27 mouse cellular contexts compared by ENCODE assay signal in the genomic region with DNA sequence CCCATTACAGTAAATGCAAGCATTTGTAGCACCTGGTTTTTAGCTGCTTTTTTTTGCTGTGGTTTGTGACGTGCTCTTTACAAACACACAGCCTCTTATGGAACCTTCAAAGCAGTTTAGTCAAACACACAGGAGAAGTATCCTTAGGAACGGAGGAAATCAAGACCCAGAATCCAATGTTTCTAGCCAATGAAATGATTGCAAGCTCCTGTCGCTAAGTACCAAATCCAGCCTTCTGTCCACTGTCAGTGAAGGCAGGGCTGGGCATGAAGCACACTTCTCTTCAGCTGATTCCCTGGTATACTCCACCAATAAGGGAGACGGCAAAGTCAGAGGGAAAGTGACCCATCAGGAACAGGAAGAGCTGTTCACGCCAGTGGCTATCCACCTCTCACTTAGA. TPM values are rescaled to one million over a fixed set of nuclear protein-coding genes. Genes with fewer than 3 reads are reported as not detected.
DNase-seq lines count a peak whose midpoint lies in the region; TF ChIP-seq lines count a peak whose summit lies in the region.
"Had no signal": no experiment of that assay in that cellular context is flagged by ENCODE, and none has a peak within 500 bp of the region (broad histone marks: within the 10 kb centered on the region; RNA-seq: fewer than 3 reads in every experiment).

No protein-coding gene starts in this region.

- no peak for TF ChIP-seq POLR2A in bone marrow macrophage, adult 2 months (IDR thresholded peaks at IDR 0.05; ENCODE audit: borderline replicate concordance, low read depth, low read length)

- no peak overlapping the region for H3K4me3 ChIP-seq in bone marrow macrophage, adult 2 months (ENCODE audit: insufficient read depth, low read length)
- H3K4me3 ChIP-seq: forebrain, embryonic 10.5 days; forebrain, embryonic 13.5 days; hindbrain, embryonic 10.5 days; hindbrain, embryonic 13.5 days had no signal

- DNase-seq in lung, adult 18-20 months: peak; percentile 22 to 58
- no peak for DNase-seq in lung, postnatal 10 days
- DNase-seq in lung, postnatal 25 days (ENCODE audit: low spot score): peak; percentile 57
- DNase-seq in layer of hippocampus, adult 9-10 months (ENCODE audit: low spot score): no peak
- no peak for DNase-seq in layer of hippocampus, adult 9-11 months
- DNase-seq: adrenal gland, adult 2 months; adrenal gland, postnatal 14 days; cerebellum, adult 18-20 months; cerebellum, adult 9-10 months; cerebellum, postnatal 14 days; gastrocnemius, postnatal 10 days; gastrocnemius, postnatal 36 days; heart, postnatal 36 days had no signal

- peaks cover 33% of the 10 kb centered on the region for H3K4me1 ChIP-seq in bone marrow macrophage, adult 2 months (ENCODE audit: control insufficient read depth, insufficient read depth, low read length)
- H3K4me1 ChIP-seq: forebrain, embryonic 10.5 days; forebrain, embryonic 13.5 days; hindbrain, embryonic 10.5 days; hindbrain, embryonic 13.5 days had no signal

- H3K27ac ChIP-seq in bone marrow macrophage, adult 2 months (ENCODE audit: insufficient read depth, low read depth, low read length): peak overlapping the region; percentile 74
- H3K27ac ChIP-seq: forebrain, embryonic 10.5 days; forebrain, embryonic 13.5 days; hindbrain, embryonic 10.5 days; hindbrain, embryonic 13.5 days had no signal

- no peak for TF ChIP-seq CTCF in bone marrow macrophage, adult 2 months (IDR thresholded peaks at IDR 0.05; ENCODE audit: low read depth, low read length)

RNA-seq across cellular contexts. Expression of a gene that starts 12.8 kb away (rescaled TPM):
- not detected in 2 replicates for polyA plus RNA-seq in bone marrow macrophage, adult 2 months (2012; ENCODE audit: insufficient read depth, insufficient read length, missing spikeins)
- polyA plus RNA-seq: adrenal gland, adult 2 months; CD4-positive, CD25-positive, alpha-beta regulatory T cell, adult 4 months; embryonic facial prominence, embryonic 11.5 days; embryonic facial prominence, embryonic 14.5 days; forebrain, embryonic 10.5 days; forebrain, embryonic 13.5 days; forebrain, embryonic 16.5 days; heart, embryonic 14.5 days; heart, postnatal 0 days; hindbrain, embryonic 10.5 days; hindbrain, embryonic 13.5 days; hindbrain, embryonic 16.5 days had no signal

RNA-seq across cellular contexts. Expression of a gene that starts 14.8 kb away (rescaled TPM):
- polyA plus RNA-seq in bone marrow macrophage, adult 2 months (2012; ENCODE audit: insufficient read depth, insufficient read length, missing spikeins): 0.56 TPM in 1 of 2 replicates, not detected in the other
- polyA plus RNA-seq: adrenal gland, adult 2 months; C2C12; CD4-positive, CD25-positive, alpha-beta regulatory T cell, adult 4 months; embryonic facial prominence, embryonic 11.5 days; embryonic facial prominence, embryonic 14.5 days; forebrain, embryonic 10.5 days; forebrain, embryonic 13.5 days; forebrain, embryonic 16.5 days; heart, embryonic 11.5 days; heart, embryonic 14.5 days; heart, postnatal 0 days; hindbrain, embryonic 10.5 days; hindbrain, embryonic 13.5 days; hindbrain, embryonic 16.5 days had no signal

RNA-seq across cellular contexts. Expression of a gene that starts 16.2 kb away (rescaled TPM):
- not detected in 2 replicates for polyA plus RNA-seq in bone marrow macrophage, adult 2 months (2012; ENCODE audit: insufficient read depth, insufficient read length, missing spikeins)
- polyA plus RNA-seq: adrenal gland, adult 2 months; CD4-positive, CD25-positive, alpha-beta regulatory T cell, adult 4 months; embryonic facial prominence, embryonic 11.5 days; embryonic facial prominence, embryonic 14.5 days; forebrain, embryonic 10.5 days; forebrain, embryonic 13.5 days; forebrain, embryonic 16.5 days; heart, embryonic 11.5 days; heart, embryonic 14.5 days; heart, postnatal 0 days; hindbrain, embryonic 10.5 days; hindbrain, embryonic 13.5 days; hindbrain, embryonic 16.5 days had no signal

RNA-seq across cellular contexts. Expression of a gene that starts 46.1 kb away (rescaled TPM):
- polyA plus RNA-seq in bone marrow macrophage, adult 2 months (2012; ENCODE audit: insufficient read depth, insufficient read length, missing spikeins): 17.3 and 28.7 TPM in 2 replicates

RNA-seq across cellular contexts. Expression of a gene that starts 46.1 kb away (rescaled TPM):
- polyA plus RNA-seq in bone marrow macrophage, adult 2 months (2012; ENCODE audit: insufficient read depth, insufficient read length, missing spikeins): 6.8 and 7.3 TPM in 2 replicates

Comparison
In these comparisons a context has a peak if more than half of its experiments do, and no peak if none do; other contexts are left out.
1. DNase-seq: peak in lung, adult 18-20 months (2 of 2) and lung, postnatal 25 days (single experiment); none in lung, postnatal 10 days (single experiment), layer of hippocampus, adult 9-10 months (single experiment) and layer of hippocampus, adult 9-11 months (single experiment).